Mouse (Mus musculus) C2C12 (cell line): ENCODE measurements around the gene Gm27021.

ENCODE experiments used
- CTCF ChIP-seq: IDR thresholded peaks from one replicate; pipeline ENCODE4 v1.5.1; 2011; ENCODE audit not compliant: control insufficient read depth, insufficient read depth, insufficient read length
- MYOD1 ChIP-seq: IDR thresholded peaks from one replicate; pipeline ENCODE4 v1.6.1; 2011; ENCODE audit warnings: low read depth; ENCODE audit not compliant: control insufficient read depth, insufficient read length
- MYOG ChIP-seq: IDR thresholded peaks from one replicate; pipeline ENCODE4 v1.6.1; 2011; ENCODE audit not compliant: control insufficient read depth, insufficient read length; ENCODE audit errors: extremely low read depth

DNA sequence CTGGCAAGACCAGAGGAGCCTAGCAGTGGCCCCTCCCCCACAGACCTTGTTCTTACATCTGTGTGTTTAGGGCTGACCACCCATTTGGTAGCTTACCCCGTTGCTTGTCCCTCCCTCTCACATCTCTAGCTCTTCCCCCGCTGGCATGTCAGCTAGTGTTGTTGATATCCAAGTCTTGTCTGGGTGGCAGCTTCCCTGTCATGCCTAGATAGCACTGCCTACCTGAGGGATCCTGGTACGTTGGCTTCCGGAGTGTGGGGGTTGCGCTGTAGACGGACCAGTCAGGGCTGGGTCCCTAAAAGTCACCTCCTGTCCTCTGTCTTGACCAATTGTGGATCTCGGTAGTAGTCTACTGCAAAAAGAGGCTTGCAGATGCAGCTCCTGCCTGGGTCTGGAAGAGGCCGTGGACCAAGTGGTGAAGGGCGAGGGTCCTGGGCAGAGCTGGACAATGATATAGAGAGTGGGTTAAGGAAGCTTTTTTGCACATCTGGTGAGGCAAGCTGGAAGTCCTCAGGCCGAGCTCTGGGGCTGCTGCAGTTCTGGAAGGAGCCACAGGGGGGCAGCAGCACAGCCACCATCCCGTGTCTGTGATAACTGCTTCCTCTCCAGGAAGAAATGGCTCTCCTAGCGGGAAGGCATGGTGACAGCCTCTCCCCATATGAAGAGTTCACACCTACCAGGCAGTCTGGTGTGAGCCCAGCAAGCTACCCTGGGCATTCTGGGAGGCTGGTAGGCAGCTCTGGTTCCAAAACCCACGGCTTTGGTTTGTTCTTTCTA is 97.8 kb downstream of the Gm27021 start:
- TF ChIP-seq CTCF (peak; percentile 73), MYOD1 (no peak), MYOG (no peak)
